Mouse (Mus musculus) brain, embryonic 14.5 days (tissue): Measurements from ENCODE around the gene Srgap3.

Source experiments
- CTCF ChIP-seq: fragments of 200-500 bp; IDR thresholded peaks from 2 replicates; pipeline ENCODE4 v1.5.1; 2012; ENCODE audit warnings: inconsistent platforms, mild to moderate bottlenecking, moderate library complexity, borderline replicate concordance; ENCODE audit not compliant: insufficient read depth, insufficient read length; ENCODE audit errors: extremely low read depth
- POLR2A ChIP-seq: fragments of 200-500 bp; IDR thresholded peaks from 2 replicates; pipeline ENCODE4 v1.6.1; 2012; ENCODE audit warnings: mild to moderate bottlenecking, inconsistent platforms, borderline replicate concordance; ENCODE audit not compliant: poor library complexity, insufficient read depth, insufficient read length, severe bottlenecking; ENCODE audit errors: extremely low read depth

- TF ChIP-seq CTCF (no peak), POLR2A (no peak)
Measured at GRCm38 (mm10) chr6:112815604-112816003, 131.5 kb downstream of the Srgap3 start.
